Mouse (Mus musculus) heart, postnatal 4 days (tissue): ENCODE measurements around the gene Nlrp4e. TPM values are rescaled to one million over a fixed set of nuclear protein-coding genes. Genes with fewer than 3 reads are reported as not detected.
"Not testable (repeated sequence)": the region's sequence is repeated elsewhere in the genome, so short reads cannot be mapped to it uniquely, and the experiment has no call there.

Experiments
- DNase-seq: peaks from one replicate; pipeline ENCODE4 v3.0.0; 2021
- microRNA-seq, 2 experiments: library from miRNA; unstranded; fragments of <30 nt; microRNA quantifications; one replicate each; pipeline ENCODE4 v1.2.0; 2021 to 2022
- total RNA-seq, 2 experiments: library from RNA; stranded (reverse); gene quantifications; 2 replicates each; pipeline ENCODE4 v1.2.3; 2021

Nlrp4e gene
- total RNA-seq: not detected

- DNase-seq: not testable (repeated sequence)
Observed at GRCm38 (mm10) chr7:23300892-23301291, at the start of gene Nlrp4e. TSS of gene Nlrp4e (plus strand) at chr7:23301192.

- DNase-seq: not testable (repeated sequence)
Observed at GRCm38 (mm10) chr7:23251582-23251981, 49.4 kb upstream of the Nlrp4e start, which contains the start of gene Vmn1r166. TSS of gene Vmn1r166 (minus strand) at chr7:23251682.

GRCm38 (mm10) chr7:23278800-23279199, 22.2 kb upstream of the Nlrp4e start, which contains the start of gene Gm6902:
TSS of gene Gm6902 (minus strand) at chr7:23278900.
- DNase-seq: not testable (repeated sequence)

- DNase-seq: not testable (repeated sequence)
Observed at GRCm38 (mm10) chr7:23358311-23358710, 57.3 kb downstream of the Nlrp4e start.

- no peak for DNase-seq
Observed at GRCm38 (mm10) chr7:23385589-23385988, 84.6 kb downstream of the Nlrp4e start, which contains the start of gene Nlrp5. TSS of gene Nlrp5 (plus strand) at chr7:23385889.

Small RNAs within 50 kb of the gene (microRNA-seq; reads per million reads assigned to microRNA genes)
- 0 reads per million in 2 experiments for gene Gm25196

Other genes with a start within 250 kb of the Nlrp4e start
- not detected for gene Vmn1r163, start 245.7 kb upstream of the Nlrp4e start, total RNA-seq
- gene Gm8720, start 233.7 kb upstream of the Nlrp4e start, total RNA-seq: not detected
- gene Gm10662, start 156.7 kb upstream of the Nlrp4e start, total RNA-seq: not detected
- gene Vmn1r165, start 83.9 kb upstream of the Nlrp4e start, total RNA-seq: not detected
- not detected for gene Vmn1r166, start 49.5 kb upstream of the Nlrp4e start, total RNA-seq
- gene Gm6902, start 22.3 kb upstream of the Nlrp4e start, total RNA-seq: not detected
- gene Nlrp5, start 84.7 kb downstream of the Nlrp4e start, total RNA-seq: under 1 TPM in 1 of 2 experiments, not detected in 1; 0.07 TPM
- gene Vmn1r167, start 206.0 kb downstream of the Nlrp4e start, total RNA-seq: not detected
- not detected for gene Vmn1r168, start 238.5 kb downstream of the Nlrp4e start, total RNA-seq